Mouse (Mus musculus): ENCODE measurements around the gene Anxa3.

DNA sequence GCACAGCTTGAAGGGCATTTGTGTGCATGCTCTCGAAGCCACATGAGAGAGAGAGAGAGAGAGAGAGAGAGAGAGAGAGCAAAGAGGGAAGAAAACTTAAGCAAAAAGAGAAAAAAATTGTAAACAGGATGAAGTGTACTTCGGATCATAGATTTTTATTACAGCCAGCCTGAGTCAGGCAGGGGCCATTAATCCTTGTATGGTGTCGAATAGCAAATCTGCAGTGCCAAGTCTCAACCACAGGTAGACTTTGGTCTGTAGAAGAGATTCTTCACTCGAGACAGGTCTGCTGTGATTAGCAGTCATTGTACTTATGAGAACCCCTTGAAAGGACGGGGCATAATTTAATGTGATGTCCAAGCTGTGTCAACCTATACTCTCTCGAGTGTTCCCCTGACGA is 35.5 kb upstream of the Anxa3 start:
- TF ChIP-seq POLR2A (IDR thresholded peaks at IDR 0.05; ENCODE audit: insufficient read depth, low read depth, low read length) (no peak), CTCF (IDR thresholded peaks at IDR 0.05; ENCODE audit: insufficient read depth, low read depth, low read length) (no peak)

All from olfactory bulb, adult 2 months (tissue).